Mouse (Mus musculus): ENCODE measurements at regions not wholly inside any gene's neighbourhood (a gene's known extent, or its start where the extent isn't known, plus 50 kb on each side); places are given as distances from the start of the nearest gene placed in this dataset.

DNA sequence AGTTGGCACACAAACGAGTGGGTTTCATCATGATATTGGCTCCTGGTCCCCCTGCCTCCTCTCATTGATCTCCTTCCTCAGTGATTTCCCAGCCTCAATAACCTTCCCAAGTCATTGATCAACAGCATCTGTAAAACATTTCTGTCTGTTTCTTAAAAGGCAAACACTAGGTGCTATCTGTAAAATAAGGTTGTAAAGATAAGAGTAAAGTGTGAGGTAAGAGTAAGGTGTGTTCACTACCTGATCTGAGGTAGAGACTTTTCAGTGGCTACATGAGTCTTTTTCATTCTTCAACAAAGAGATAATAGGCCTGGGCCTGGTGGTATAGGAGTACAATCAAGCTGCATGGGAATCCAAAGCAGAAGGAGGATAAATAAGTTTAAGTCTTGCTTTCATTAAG is 55.7 kb downstream of the Plk2 start:
- in situ Hi-C loops (cut with MboI; ENCODE audit: low sequenced_read_pairs in 2 of 2, unreplicated experiment in 2 of 2): no loop called here
- Histone ChIP-seq H3K9me3 (ENCODE audit: control insufficient read depth, insufficient read depth, low read depth, low read length) (no peaks in the 10 kb centered on the region), H3K27ac (ENCODE audit: insufficient read depth, low read depth, low read length, poor library complexity, severe bottlenecking) (no peak overlapping the region), H3K36me3 (ENCODE audit: control insufficient read depth, insufficient read depth, low read length, poor library complexity, severe bottlenecking) (no peaks in the 10 kb centered on the region), H3K4me1 (ENCODE audit: control insufficient read depth in 2 of 2, insufficient read depth in 2 of 2, low read length in 2 of 2, poor library complexity in 1 of 2) (no peaks in the 10 kb centered on the region), H3K4me3 (ENCODE audit: insufficient read depth in 1 of 2, low read depth in 1 of 2, low read length in 2 of 2, poor library complexity in 1 of 2, severe bottlenecking in 1 of 2) (no peak overlapping the region), H3K9ac (ENCODE audit: insufficient read depth, low read depth, low read length, poor library complexity, severe bottlenecking) (no peak overlapping the region)
- no peak for TF ChIP-seq ZNF384 (IDR thresholded peaks at IDR 0.05; ENCODE audit: low read depth, low read length)
- no peak for TF ChIP-seq ZC3H11A (IDR thresholded peaks at IDR 0.05; ENCODE audit: borderline replicate concordance, low read depth, low read length)
- TF ChIP-seq CHD2 (IDR thresholded peaks at IDR 0.05; ENCODE audit: low read depth, low read length): no peak
- no peak for TF ChIP-seq MAFK (IDR thresholded peaks at IDR 0.05; ENCODE audit: insufficient read depth, low read depth, low read length)
- no peak for TF ChIP-seq HCFC1 (IDR thresholded peaks at IDR 0.05; ENCODE audit: borderline replicate concordance, insufficient read depth, low read length)
- no peak for DNase-seq (ENCODE audit: low read depth, low spot score)

DNA sequence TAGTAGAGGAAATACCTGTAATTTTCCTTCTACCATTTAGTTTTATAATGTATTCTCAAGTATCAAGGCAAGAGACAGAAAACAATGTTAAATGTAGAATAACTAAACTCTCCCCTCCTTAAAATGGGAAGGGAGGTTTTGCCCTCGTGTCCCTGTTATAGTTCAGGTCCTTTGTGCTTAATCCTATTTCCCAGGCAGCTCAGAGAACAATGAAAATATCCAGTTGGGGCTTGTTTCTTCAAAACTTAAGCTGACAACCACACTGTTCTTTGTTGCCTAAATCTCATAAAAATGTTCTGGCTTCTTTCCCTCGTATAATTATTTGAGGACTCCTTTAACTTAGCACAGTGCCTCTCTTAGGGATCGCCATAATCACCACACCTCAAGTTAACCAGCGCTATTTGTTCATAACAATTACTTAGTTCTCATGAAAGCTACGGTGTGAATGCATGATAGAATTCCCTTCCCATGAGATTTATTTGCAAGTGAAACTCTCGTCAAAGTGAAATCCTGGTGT is 57.2 kb downstream of the Plk2 start:
- no peaks in the 10 kb centered on the region for H3K36me3 ChIP-seq (ENCODE audit: control insufficient read depth, insufficient read depth, low read length, poor library complexity, severe bottlenecking)
- no peak overlapping the region for H3K4me3 ChIP-seq (ENCODE audit: insufficient read depth in 1 of 2, low read depth in 1 of 2, low read length in 2 of 2, poor library complexity in 1 of 2, severe bottlenecking in 1 of 2)
- H3K9ac ChIP-seq (ENCODE audit: insufficient read depth, low read depth, low read length, poor library complexity, severe bottlenecking): no peak overlapping the region
- TF ChIP-seq ZNF384 (IDR thresholded peaks at IDR 0.05; ENCODE audit: low read depth, low read length): no peak
- no peak for TF ChIP-seq CHD2 (IDR thresholded peaks at IDR 0.05; ENCODE audit: low read depth, low read length)
- TF ChIP-seq MAFK (IDR thresholded peaks at IDR 0.05; ENCODE audit: insufficient read depth, low read depth, low read length): no peak
- no peak for TF ChIP-seq HCFC1 (IDR thresholded peaks at IDR 0.05; ENCODE audit: borderline replicate concordance, insufficient read depth, low read length)
- no peak for TF ChIP-seq ZC3H11A (IDR thresholded peaks at IDR 0.05; ENCODE audit: borderline replicate concordance, low read depth, low read length)
- H3K4me1 ChIP-seq (ENCODE audit: control insufficient read depth in 2 of 2, insufficient read depth in 2 of 2, low read length in 2 of 2, poor library complexity in 1 of 2): no peaks in the 10 kb centered on the region
- H3K9me3 ChIP-seq (ENCODE audit: control insufficient read depth, insufficient read depth, low read depth, low read length): no peaks in the 10 kb centered on the region
- DNase-seq (ENCODE audit: low read depth, low spot score): no peak
- in situ Hi-C loops (cut with MboI; ENCODE audit: low sequenced_read_pairs in 2 of 2, unreplicated experiment in 2 of 2): no loop called here
- H3K27ac ChIP-seq (ENCODE audit: insufficient read depth, low read depth, low read length, poor library complexity, severe bottlenecking): no peak overlapping the region

DNA sequence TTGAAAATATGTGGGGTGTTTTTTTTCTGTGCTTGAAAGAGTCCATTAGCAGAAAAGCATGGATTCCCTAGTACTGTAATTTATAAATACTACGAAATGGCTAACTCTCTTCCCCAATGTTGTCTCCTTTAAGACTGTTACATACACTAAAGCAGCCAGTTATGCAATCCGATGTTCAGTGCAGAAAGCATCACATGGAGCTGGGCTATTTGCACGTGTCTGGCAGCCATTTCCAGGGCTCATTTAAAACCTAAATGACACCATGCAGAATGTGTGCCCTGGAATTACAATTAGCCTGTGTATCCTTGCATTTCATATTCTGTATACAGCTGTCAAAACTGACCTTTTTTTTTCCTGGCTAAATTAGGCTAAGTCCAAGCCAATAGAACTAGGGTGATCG is 60.2 kb downstream of the Plk2 start:
- in situ Hi-C loops (cut with MboI; ENCODE audit: low sequenced_read_pairs in 2 of 2, unreplicated experiment in 2 of 2): no loop called here
- no peaks in the 10 kb centered on the region for H3K9me3 ChIP-seq (ENCODE audit: control insufficient read depth, insufficient read depth, low read depth, low read length)
- TF ChIP-seq ZNF384 (IDR thresholded peaks at IDR 0.05; ENCODE audit: low read depth, low read length): no peak
- no peak for TF ChIP-seq MAFK (IDR thresholded peaks at IDR 0.05; ENCODE audit: insufficient read depth, low read depth, low read length)
- no peak for TF ChIP-seq CHD2 (IDR thresholded peaks at IDR 0.05; ENCODE audit: low read depth, low read length)
- TF ChIP-seq HCFC1 (IDR thresholded peaks at IDR 0.05; ENCODE audit: borderline replicate concordance, insufficient read depth, low read length): no peak
- no peak for TF ChIP-seq ZC3H11A (IDR thresholded peaks at IDR 0.05; ENCODE audit: borderline replicate concordance, low read depth, low read length)
- H3K4me1 ChIP-seq (ENCODE audit: control insufficient read depth in 2 of 2, insufficient read depth in 2 of 2, low read length in 2 of 2, poor library complexity in 1 of 2): no peaks in the 10 kb centered on the region
- no peaks in the 10 kb centered on the region for H3K36me3 ChIP-seq (ENCODE audit: control insufficient read depth, insufficient read depth, low read length, poor library complexity, severe bottlenecking)
- DNase-seq (ENCODE audit: low read depth, low spot score): no peak
- H3K9ac ChIP-seq (ENCODE audit: insufficient read depth, low read depth, low read length, poor library complexity, severe bottlenecking): no peak overlapping the region
- H3K4me3 ChIP-seq (ENCODE audit: insufficient read depth in 1 of 2, low read depth in 1 of 2, low read length in 2 of 2, poor library complexity in 1 of 2, severe bottlenecking in 1 of 2): no peak overlapping the region
- H3K27ac ChIP-seq (ENCODE audit: insufficient read depth, low read depth, low read length, poor library complexity, severe bottlenecking): no peak overlapping the region

DNA sequence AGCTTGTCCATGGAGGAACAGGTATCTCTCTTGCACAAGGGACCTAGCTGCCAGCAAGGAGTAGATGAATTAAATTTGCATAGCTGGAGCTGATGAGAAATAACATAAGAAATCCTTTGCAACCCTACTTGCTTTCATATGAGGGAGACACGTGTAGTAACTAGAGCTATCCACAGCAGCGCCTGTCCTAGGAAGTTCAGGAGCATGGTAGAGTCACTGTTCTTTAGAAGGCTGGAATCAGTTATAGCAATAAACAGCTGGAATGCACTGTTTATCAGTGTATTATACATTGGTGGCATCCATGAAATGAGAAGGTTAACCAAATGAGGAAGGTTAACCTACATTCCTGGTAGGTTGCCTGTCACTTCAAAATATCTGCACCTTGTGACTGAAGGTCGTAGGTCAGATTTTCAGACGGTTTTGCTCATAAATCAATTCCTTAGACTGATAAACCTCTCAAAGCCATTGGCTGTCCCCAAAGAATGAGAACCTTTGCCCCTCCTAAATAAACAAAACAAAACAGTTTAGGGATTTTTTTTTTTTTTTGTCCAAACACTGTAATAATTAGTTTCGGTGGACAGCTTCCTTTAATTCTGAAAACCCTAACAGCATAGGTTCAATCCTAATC is 60.8 kb downstream of the Plk2 start:
- in situ Hi-C loops (cut with MboI; ENCODE audit: low sequenced_read_pairs in 2 of 2, unreplicated experiment in 2 of 2): no loop called here
- no peaks in the 10 kb centered on the region for H3K36me3 ChIP-seq (ENCODE audit: control insufficient read depth, insufficient read depth, low read length, poor library complexity, severe bottlenecking)
- H3K9me3 ChIP-seq (ENCODE audit: control insufficient read depth, insufficient read depth, low read depth, low read length): no peaks in the 10 kb centered on the region
- H3K9ac ChIP-seq (ENCODE audit: insufficient read depth, low read depth, low read length, poor library complexity, severe bottlenecking): no peak overlapping the region
- TF ChIP-seq HCFC1 (IDR thresholded peaks at IDR 0.05; ENCODE audit: borderline replicate concordance, insufficient read depth, low read length) (no peak), MAFK (IDR thresholded peaks at IDR 0.05; ENCODE audit: insufficient read depth, low read depth, low read length) (no peak), ZNF384 (IDR thresholded peaks at IDR 0.05; ENCODE audit: low read depth, low read length) (no peak), ZC3H11A (IDR thresholded peaks at IDR 0.05; ENCODE audit: borderline replicate concordance, low read depth, low read length) (no peak), CHD2 (IDR thresholded peaks at IDR 0.05; ENCODE audit: low read depth, low read length) (no peak)
- H3K4me1 ChIP-seq (ENCODE audit: control insufficient read depth in 2 of 2, insufficient read depth in 2 of 2, low read length in 2 of 2, poor library complexity in 1 of 2): no peaks in the 10 kb centered on the region
- DNase-seq (ENCODE audit: low read depth, low spot score): no peak
- no peak overlapping the region for H3K4me3 ChIP-seq (ENCODE audit: insufficient read depth in 1 of 2, low read depth in 1 of 2, low read length in 2 of 2, poor library complexity in 1 of 2, severe bottlenecking in 1 of 2)
- H3K27ac ChIP-seq (ENCODE audit: insufficient read depth, low read depth, low read length, poor library complexity, severe bottlenecking): no peak overlapping the region

Measured in ES-E14 (cell line).